Mouse (Mus musculus) kidney, adult 8-10 months (tissue): ENCODE results near the gene Prkca.

Experiments
- DNase-seq, 2 experiments: peaks; one replicate each; pipeline ENCODE4 v3.0.0; 2022

Gene Prkca

DNA sequence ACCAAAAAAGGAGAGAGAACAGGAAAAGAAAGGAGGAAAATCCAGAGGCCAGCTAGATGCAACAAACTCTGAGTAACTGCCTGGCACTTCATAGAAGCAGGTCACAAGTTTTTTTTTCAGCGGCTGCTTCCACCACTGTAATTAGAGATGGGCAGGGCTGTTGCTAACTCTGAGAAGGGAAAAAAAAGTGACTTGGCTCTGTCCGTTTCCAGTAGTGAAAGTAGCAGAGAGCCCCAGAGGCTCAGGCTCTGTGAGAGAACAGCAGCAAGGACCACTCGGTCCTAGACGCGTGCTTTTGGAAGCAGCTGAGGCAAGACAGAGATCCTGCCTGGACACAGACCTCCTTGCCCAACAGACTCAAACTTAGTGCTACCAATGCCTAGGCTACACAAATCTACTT, 7.3 kb downstream of the Prkca start:
- DNase-seq, result no peak

DNA sequence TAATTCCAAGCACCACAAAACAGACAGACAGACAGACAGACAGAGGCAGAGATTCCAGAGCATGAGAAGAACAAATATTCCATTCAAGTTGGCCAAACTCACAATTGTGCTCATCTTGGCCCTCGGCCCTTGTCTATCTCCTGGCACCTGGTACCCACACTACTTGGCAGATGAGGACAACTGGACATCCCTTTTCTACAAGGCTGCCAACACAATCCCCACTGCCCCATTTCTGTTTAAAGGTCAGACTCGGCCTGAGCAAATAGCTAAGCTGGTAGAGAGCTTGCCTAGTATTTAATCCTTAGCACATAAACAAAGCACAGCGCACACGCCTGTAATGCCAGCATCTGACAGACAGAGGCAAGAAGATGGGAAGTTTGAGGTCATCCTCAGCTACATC, 8.2 kb downstream of the Prkca start:
- no peak for DNase-seq

DNA sequence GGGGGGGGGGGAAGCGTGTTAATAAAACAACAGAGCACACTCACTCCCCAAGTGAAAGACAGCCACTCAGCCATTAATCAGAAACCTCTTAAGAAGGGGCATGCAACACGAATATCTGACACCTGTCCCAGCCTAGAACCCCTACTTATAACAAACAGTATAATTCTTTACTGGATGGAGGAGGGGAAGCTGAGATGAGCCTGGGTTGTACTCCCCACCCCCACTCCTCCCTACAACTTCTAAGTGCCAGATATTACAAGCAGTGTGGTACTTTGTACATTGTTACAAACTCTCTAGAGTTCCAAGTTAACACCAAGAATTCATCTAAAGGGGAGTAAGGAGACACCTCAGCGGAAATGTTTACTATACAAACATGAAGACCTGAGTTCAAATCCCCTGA, 9.1 kb downstream of the Prkca start:
- DNase-seq, result no peak

DNA sequence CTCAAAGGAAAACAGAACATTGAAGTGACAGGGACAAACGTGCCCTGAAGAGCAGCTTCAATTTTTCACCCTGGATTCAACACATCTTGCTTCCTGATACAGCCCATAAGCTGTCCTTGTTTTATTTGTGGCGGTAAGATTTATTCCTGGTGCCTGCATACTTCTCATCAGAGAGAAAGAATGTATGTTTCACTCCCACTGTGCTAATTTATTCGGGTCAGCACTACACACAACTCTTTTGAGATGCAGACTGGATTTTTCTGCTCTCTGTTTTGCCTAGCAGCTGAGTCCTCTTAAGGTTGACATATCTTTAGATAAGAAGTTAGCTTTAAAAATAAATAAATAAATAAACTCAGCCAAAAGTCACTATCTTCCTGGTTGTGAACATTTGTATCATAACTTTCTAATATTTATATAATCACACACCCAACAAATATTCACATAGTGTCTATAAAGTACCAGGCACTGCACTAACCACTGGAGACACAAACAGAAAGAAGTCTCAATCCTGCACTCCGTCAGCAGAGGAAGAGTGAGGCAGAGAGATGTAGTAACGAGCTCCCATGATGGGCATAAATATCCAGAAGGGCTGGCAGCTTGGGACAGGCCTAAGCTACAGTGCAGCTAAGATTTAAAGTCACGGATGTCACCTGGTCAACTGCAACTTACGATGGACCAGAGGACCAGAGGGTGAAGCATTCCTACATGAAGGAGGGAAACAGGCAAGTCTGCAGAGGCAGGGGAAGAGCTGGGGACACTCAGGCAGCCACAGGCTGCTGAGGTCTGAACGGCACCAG, 9.9 kb downstream of the Prkca start:
- DNase-seq, result no peak

DNA sequence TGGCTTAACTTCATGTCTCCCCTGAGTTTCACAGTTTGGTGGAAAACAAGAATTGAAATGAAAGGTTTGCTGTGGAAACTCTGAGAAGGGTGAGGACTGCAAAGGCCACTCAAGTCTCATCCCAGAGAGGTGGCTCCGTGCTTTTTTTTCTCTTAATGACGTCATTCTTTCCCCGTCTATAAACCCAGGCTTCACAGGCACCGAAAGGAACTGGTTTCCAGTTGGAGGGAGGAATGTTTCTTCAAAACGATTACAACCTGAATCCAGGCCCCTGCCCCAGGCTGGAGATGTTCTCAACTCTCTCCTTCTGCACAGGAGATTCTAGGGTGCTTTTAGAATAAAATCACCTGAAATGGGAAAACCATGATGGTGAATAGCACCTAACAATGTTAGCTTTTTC, 10.7 kb downstream of the Prkca start:
- DNase-seq, result no peak

DNA sequence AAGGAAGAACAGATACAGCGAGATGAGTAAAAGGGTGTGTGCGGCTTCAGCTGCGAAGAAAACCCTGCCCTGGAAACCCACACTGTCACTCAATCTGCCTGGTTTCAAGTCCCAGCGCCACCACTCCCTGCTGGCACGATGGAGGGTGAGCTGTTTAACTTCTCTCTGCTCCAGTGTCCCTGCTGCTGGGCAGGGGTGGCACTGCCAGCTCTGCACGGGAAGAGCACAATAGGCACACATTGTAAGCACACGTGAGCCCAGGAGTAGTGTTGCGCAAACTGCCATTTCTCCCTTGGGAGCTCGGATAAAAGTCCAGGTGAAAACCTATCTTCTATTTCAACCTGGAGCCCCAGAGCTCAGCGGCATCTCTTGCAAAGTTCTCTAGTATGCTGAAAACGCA, 12.9 kb downstream of the Prkca start:
- DNase-seq, result no peak

DNA sequence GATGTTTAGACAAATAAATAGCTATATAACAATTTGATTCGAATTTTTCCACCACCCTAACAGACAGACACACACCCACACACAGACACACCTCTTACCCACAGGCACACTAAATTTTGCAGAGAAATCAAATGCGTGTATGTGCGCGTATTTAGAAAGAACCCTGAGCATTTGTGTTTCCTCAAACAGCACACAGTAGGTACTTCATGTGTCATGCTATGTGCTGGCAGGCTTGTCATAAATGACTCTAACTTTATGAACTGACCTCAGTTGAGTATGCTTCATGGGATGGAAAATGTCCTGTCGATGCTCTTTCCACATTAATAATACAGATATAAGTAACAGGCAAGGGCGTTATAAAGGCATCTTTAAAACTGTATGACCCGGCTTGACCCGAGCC, 17.8 kb downstream of the Prkca start:
- DNase-seq, result no peak

DNA sequence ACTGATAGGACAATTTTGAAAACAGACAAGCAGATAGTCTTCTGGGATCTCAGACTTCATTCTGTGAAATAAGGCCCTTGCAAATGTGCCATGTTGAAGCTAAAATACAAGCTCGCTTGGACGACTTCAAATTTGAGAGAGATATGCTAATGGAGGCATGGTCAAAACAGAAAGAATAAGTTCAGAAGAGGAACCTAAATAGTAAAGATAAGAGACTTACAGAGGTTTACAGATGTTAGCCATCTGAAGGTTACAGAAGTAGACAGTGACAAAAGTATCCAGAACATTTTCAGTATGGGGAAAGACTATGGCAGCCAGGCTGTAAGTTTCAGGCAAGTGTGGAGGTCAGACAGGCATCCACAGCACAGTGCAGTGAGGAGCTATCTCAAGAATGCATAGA, 21.6 kb downstream of the Prkca start:
- DNase-seq, result no peak

DNA sequence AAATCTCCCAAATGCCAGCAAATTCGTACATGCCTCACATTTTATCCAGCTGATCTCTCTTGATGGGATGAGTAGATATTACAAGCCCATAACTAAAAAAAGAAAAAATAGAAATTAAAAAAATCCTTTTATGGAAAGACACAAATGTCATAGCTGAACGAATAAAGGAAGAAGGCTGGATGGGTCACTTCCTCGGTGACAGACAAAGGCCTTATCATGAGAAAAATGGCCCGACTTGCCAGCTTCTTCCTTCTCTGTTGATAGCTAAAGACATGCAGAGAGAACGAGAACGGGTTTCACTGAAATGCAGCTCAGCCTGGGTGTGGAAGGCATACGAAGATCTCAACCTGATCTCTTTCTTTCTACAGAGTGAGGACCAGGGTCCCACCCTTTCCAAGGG, 23.2 kb downstream of the Prkca start:
- DNase-seq, result no peak

DNA sequence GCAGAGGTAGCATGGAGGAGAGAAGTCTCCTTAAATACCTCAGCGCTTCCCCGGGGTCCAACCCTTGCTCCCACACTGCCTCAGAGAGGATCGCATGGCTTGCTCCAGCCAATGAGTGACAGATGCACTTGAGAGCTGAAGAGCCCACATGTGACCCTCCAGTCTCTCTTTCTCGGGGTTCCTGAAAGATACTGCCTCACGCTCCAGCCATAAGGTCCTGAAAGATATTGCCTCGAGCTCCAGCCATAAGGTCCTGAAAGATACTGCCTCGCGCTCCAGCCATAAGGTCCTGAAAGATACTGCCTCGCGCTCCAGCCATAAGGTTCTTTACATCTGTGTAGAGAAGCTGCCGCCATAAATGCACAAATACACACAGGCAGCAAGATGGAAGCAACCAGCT, 24.6 kb downstream of the Prkca start:
- no peak for DNase-seq

DNA sequence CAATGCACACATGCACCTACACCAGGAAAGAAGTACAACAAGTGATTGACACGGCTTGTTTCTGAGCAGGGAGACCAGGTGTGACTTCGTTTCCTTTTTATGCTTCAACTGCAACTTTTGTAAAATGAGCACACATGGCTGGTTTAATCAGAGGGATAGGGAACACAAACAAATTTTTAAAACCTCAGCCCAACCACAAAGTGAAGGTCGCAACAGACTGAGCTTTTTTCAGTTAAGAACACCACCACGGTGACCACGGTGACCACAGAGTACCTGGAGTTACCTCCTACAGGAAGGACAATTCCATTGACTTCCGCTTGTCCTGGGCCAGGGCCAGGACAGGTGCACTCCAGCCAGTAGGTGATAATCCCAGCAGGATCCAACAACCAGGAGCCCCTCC, 25.9 kb downstream of the Prkca start:
- no peak for DNase-seq

DNA sequence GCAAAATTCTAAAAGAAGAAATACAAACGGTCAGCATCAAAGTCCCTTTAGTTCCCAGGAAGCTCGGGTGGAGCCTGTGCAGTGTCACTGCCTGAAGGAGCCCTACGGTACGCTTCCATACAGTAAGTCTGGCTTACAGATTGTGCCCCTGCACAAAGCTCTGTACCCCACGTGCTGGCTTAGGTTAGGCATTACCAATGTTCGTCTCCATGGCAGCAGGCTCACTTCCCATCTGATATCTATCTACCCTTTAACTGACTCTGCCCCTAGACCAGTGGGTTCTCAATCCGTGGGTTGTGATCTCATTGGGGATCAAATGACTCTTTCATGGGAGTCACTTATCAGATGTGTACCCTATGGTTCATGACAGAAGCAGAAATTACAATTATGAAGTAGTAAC, 28.0 kb downstream of the Prkca start:
- DNase-seq, result no peak

DNA sequence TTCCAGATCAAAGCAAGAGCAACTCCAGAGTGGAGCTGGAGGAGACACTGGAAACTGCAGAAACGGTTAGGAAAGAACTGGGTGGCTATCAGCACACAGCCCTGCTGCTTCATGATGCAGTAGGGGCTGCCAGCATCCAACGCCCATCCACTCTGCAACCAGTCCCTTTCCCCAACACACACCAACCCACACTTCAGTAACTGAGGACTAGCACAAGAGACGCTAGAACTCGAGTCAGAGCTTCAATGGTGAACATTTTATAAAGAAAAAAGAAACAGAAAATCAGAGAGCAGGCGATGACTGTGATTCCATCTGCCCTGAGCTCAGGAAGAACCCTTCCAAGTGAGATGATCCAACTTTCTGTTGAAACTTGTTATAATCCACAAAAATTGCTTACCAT, 31.2 kb downstream of the Prkca start:
- no peak for DNase-seq

DNA sequence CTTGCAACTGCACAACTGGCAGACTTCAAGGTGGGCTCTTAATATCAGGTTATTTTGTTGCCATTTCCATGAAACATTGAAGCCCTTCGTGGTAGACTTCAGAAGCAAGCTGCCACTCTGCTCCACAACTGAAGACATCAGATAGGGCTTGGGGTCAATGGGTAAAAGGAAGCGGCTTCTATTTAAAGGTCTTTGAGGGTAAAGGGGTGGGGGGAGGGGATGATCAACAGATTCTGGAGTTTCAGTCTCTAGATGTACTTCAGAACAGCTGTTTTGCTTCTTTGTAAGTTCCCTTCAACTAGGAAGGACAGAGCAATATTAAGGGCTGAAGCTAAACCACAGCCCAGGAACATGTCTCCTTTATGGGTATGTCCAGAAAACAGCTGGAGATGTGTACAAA, 31.8 kb downstream of the Prkca start:
- DNase-seq, result no peak

DNA sequence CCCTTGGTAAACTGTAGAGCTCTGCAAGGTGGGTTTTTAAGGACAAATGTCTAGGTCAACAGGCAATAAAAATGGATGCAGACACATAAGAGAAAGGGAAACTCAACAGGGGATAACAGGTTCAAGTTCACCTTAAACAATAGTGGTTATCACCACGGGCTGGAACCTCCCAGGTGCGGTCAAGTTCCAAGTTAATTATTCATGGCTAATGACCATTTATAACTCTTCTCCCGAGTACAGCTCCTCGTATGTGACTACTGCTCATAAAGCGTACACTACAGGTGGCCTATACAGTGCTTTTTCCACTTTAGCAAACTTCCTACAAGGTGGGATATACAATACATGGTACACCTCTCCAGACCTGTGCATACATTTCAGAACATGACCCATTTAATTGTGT, 33.9 kb downstream of the Prkca start:
- DNase-seq, result peak; percentile 12 to 21

DNA sequence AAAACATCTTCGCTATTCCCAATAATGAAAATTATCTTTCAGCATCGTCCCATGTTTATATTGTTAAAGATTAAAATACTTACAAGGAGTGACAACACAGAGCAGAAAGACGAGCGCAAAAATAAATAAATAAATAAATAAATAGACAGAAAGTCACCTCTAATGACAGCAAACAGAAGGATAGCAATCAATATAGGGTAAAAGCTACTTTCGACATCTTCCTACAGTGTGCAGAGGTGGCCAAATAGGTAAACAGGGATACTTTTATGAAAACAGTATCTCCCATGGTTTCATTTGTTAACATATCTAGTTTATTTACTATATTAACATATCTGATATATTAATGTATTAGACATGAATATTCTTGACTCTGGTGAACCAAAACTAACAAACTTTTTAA, 35.5 kb downstream of the Prkca start:
- no peak for DNase-seq

DNA sequence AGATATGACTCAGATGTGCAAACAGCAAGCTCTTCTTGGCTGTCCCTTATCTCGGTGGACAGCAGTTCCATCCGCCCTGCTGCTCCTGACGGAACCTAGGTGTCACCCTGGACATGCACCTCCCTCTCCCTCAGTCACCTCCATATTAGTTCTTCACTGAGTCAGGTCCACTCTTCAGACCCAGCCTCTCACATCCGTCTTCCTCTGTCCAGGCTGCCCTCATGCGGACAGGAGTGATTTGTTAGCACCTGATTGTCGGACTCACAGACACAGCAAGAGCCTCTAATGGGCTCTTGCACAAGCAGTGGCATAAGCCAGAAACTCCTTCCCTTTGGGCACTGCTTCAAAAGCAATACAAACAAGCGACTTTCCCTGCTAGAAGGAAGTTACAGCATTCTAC, 36.5 kb downstream of the Prkca start:
- DNase-seq, result no peak

DNA sequence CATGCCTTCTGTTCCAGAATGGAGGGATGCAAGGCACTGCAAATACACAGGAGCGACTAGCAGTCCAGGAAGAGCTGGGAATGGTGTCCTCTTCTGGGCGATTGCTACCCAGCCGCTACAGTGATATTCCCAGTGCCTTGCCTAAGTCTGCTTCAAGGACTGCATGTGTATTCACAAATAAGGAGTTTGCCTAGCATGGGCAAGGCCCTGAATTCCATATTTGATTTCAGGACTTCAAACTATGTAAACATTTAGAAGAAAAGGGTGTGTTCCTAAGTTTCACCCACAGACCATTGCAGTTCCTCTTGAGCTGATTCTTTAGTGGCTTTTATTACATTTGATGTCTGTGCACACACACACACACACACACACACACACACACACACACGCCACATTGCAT, 39.9 kb downstream of the Prkca start:
- DNase-seq, result no peak

DNA sequence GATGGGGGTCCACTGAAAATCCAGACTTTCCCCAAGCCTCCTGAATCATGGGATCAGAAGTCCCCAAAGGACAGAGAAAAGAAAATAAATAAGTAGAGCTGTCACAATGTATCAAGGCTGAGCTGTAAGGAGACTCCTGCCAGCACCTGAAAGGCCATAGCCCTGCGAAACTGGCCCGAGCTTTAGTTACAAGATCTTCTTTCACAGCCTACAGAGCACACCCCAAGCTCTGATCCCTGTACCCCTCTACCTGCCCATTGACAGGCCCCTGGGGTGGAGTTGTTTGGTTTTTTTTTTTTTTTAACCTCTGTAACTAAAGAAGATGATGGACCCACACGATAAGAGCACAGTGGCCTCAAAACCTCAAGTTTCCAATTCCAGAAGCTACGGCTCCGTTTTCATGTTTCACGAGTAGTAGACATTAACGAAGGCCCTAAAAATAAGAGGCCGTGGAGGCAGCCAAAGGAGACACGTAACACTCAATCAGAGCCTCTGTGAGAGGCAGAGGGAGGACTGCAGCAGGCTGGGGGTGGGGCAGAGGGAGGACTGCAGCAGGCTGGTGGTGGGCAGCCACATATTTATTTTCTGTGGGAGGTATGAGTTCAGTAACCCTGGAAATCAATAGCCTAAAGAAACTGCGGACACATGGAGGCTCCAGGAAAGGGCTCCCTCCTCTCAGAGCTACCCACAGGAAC, 41.8 kb downstream of the Prkca start:
- DNase-seq, result no peak

DNA sequence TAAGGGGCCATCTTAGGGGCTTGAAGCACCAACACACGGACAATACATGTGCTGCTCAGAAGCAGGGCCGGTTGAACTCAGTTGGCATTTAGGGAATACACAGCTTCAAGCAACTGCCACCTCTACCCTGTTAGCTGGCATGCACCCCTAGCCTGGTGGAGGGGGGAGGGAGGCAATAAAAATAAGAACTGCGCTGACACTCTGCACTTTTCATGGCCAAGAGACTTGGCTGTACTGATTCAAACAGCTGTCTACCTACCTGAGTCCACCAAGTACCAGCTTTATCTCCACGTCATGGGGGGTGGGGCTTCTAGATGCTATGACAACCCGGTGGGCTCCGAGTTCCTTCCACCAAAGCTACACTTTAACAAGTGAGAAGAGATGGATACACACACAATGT, 42.7 kb downstream of the Prkca start:
- DNase-seq, result no peak

DNA sequence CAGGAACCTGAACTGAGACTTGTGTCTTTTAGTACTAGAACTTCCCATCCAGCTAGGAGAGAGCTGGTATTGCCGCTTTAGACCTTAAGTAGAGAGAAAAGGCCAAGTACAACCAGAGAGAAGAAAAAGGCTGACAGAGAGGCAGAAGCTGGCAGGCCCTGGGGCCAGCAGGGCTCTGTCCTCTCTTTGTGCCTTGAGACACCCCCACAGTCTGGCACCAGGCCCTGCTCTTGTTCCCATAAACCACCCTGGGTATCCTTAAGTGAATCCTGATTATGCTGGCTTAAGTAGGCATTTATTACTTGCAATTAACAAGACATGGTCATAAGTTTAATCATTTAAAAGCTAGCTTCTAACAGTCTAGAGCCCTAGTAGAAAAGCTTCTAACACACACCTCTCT, 43.3 kb downstream of the Prkca start:
- DNase-seq, result no peak

DNA sequence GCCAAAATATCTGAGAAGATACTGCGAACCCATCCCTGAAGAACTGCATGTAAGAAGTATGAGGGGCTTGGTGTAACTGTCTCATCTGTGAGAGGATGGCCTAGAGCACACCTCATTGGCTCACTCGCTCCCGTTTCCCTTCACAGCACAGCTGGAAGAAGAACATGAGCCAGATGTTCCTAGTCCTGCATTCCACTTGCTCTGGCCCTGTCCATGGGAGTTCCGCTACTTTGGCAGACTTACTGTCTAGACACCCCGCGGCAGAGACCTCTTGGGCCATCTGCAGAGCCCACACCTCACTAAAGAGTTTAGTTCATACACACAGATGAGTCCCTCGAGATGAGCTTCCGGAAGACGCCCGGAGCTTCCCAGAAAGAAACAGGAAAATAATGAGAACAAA, 43.8 kb downstream of the Prkca start:
- no peak for DNase-seq

DNA sequence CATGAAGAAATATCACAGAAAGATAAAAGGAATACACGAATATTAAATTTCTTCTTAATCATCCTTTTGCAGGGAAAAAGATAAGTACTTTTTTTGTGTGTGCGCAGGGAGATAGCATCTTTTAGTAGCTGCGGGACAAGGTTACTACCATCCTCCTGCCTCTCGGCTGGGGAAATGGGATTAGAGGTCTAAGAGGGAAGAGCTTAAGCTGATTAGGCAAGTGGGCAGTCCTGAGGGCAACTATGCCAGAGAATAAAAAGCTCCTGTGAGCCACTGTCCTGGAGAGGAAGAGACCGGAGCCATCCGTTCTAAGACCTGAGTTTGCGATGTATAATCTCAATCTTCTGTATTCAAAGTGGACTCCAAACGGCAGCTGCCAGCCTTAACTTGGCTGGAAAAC, 45.8 kb downstream of the Prkca start:
- DNase-seq, result no peak

DNA sequence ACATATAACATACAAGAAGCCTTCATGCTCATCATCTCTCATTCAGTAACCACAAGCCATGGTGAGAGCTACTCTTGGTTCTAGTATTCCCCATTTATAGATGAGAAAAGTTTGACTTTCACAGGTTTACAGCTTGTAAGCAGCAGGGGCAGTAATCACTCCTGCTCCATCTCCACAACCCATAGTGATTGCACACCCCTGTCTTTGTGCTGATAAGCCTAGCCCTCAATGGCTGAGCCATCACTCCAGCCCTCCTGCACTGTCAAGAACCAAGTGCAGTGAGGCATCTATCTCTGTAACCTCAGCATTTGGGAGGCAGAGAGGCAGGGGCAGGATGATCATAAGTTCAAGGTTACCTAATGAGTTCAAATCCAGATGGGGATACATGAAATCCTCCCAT, 48.4 kb downstream of the Prkca start:
- no peak for DNase-seq

DNA sequence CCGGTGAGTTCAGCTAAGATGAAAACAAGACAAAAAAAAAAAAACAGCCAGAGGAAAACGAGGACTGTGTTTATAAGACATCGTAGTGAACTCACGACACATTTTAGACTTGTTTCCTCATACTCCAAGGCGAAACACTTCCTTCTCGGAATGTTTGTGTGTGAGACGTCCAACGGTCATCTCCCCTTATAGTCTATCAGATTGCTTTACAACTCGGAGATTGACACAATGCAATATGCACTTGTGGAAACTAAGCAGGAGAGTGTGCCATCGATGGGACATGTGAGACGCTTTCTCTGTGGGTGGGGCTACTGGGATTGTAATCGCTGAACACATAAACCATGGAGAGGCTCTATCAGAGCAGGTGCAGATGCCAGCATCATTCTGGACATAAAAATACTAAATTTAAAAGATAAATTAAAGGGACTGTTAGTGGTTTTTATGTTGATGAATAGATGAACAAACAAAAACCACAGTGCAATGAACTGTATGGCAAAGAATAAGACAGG, 49.4 kb downstream of the Prkca start:
- no peak for DNase-seq
